Mouse (Mus musculus) hindbrain, embryonic 12.5 days (tissue): Measurements from ENCODE around the gene Usp30. TPM values are rescaled to one million over a fixed set of nuclear protein-coding genes. Genes with fewer than 3 reads are reported as not detected.
A peak's percentile ranks its signal among the peaks of the same experiment; 100 is the strongest.

Experiments
- ATAC-seq: fragments of 200-750 bp; cut with Nextera tagmentation; 2 replicates; pipeline ENCODE4 v1.8.0; 2017; ENCODE audit warnings: moderate TSS enrichment; ENCODE audit not compliant: low FRiP score
- H3K27ac ChIP-seq: fragments of 300-500 bp; sonication (generic); 2 replicates; pipeline ENCODE4 v1.5.1; 2016; ENCODE audit warnings: mild to moderate bottlenecking
- H3K27me3 ChIP-seq: fragments of 300-500 bp; sonication (generic); 2 replicates; pipeline ENCODE4 v1.6.1; 2016; ENCODE audit warnings: mild to moderate bottlenecking
- H3K36me3 ChIP-seq: fragments of 300-500 bp; sonication (generic); 2 replicates; pipeline ENCODE4 v1.6.1; 2016; ENCODE audit warnings: mild to moderate bottlenecking
- H3K4me1 ChIP-seq: fragments of 300-500 bp; sonication (generic); 2 replicates; pipeline ENCODE4 v1.6.1; 2016
- H3K4me2 ChIP-seq: fragments of 300-500 bp; sonication (generic); replicated peaks from 2 replicates; pipeline ENCODE4 v1.6.1; 2016; ENCODE audit warnings: mild to moderate bottlenecking
- H3K4me3 ChIP-seq: fragments of 300-500 bp; sonication (generic); 2 replicates; pipeline ENCODE4 v1.5.1; 2016; ENCODE audit warnings: mild to moderate bottlenecking
- H3K9ac ChIP-seq: fragments of 300-500 bp; sonication (generic); 2 replicates; pipeline ENCODE4 v1.6.1; 2016; ENCODE audit warnings: mild to moderate bottlenecking, moderate library complexity
- H3K9me3 ChIP-seq: fragments of 300-500 bp; sonication (generic); replicated peaks from 2 replicates; pipeline ENCODE4 v1.6.1; 2016; ENCODE audit warnings: mild to moderate bottlenecking
- WGBS: fragments of 180-500 bp; shearing (Covaris S2); methylation state at CpG from one replicate; pipeline ENCODE4 v1.1.7; 2016; 5-methylcytosine and 5-hydroxymethylcytosine counted together
- polyA plus RNA-seq: library from polyadenylated mRNA; unstranded; fragments of >200 nt; fragmentation: Nextera tagmentation; extraction: Ambion mirVana; gene quantifications from 2 replicates; pipeline ENCODE4 v1.2.1, GENCODE M21; 2016

Usp30 gene
- polyA plus RNA-seq, 1 experiment from 2014 or later, result 17.5 TPM

- peak overlapping the region; percentile 77 for H3K4me3 ChIP-seq
- no peaks in the 10 kb centered on the region for H3K9me3 ChIP-seq
- H3K4me1 ChIP-seq, result peaks cover 19% of the 10 kb centered on the region
- peak overlapping the region; percentile 62 for H3K9ac ChIP-seq
- peak overlapping the region; percentile 97 for H3K4me2 ChIP-seq
- H3K27ac ChIP-seq, result peak overlapping the region; percentile 35; the same call in 1 of the 2 replicates
- no peaks in the 10 kb centered on the region for H3K27me3 ChIP-seq
- H3K36me3 ChIP-seq, result 0 out of 2 replicates have a peak, but pooled peaks cover 2% of the 10 kb centered on the region
- ATAC-seq, result peak; percentile 99
- under 1% methylated on average over 87 of the region's 87 CpGs for WGBS
Observed at GRCm38 (mm10) chr5:114130698-114131520, 65.6 kb downstream of the Usp30 start.

GRCm38 (mm10) chr5:114131521-114131840, 66.2 kb downstream of the Usp30 start:
- ATAC-seq, result no peak
- H3K4me1 ChIP-seq, result peaks cover 19% of the 10 kb centered on the region
- H3K36me3 ChIP-seq, result 0 out of 2 replicates have a peak, but pooled peaks cover 2% of the 10 kb centered on the region
- no peaks in the 10 kb centered on the region for H3K9me3 ChIP-seq
- no peaks in the 10 kb centered on the region for H3K27me3 ChIP-seq
- H3K9ac ChIP-seq, result peak overlapping the region; percentile 62
- peak overlapping the region; percentile 97 for H3K4me2 ChIP-seq
- H3K27ac ChIP-seq, result peak overlapping the region; percentile 35; the same call in 1 of the 2 replicates
- H3K4me3 ChIP-seq, result peak overlapping the region; percentile 77
- WGBS, result under 1% methylated on average over 15 of the region's 15 CpGs

- ATAC-seq, result no peak
- Histone ChIP-seq H3K4me3 (no peak overlapping the region), H3K9me3 (no peaks in the 10 kb centered on the region), H3K36me3 (0 out of 2 replicates have a peak, but pooled peaks cover 2% of the 10 kb centered on the region), H3K9ac (0 out of 2 replicates have a peak overlapping the region, but pooled peaks have one; percentile 4), H3K27me3 (no peaks in the 10 kb centered on the region), H3K27ac (no peak overlapping the region), H3K4me1 (peaks cover 18% of the 10 kb centered on the region), H3K4me2 (no peak overlapping the region)
- 76% methylated on average over 6 of the region's 6 CpGs for WGBS
Observed at GRCm38 (mm10) chr5:114132841-114133240, 67.6 kb downstream of the Usp30 start.

DNA sequence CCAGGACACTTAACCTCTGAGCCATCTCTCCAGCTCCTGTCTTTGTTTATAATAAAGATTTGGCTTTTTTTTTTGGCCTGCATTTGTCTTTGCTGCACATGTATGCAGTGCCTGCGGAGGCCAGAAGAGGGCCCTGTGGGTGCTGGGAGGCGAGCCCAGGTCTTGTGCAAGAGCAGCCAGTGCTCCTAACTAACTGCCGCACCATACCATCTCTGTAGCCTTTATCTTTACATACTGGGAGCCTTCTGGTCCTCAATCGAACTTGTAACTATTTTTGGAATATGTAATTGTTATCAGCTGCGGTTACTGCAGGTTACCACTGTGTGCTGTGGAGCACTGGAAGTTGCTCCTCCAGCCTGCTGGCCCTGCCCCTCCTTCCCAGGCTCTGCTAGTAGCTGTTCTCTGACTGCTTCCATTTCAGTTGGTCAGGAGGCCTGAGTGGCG, 68.9 kb downstream of the Usp30 start:
- H3K4me3 ChIP-seq, result no peak overlapping the region
- H3K9me3 ChIP-seq, result no peaks in the 10 kb centered on the region
- H3K27ac ChIP-seq, result no peak overlapping the region
- H3K27me3 ChIP-seq, result no peaks in the 10 kb centered on the region
- H3K36me3 ChIP-seq, result 0 out of 2 replicates have a peak, but pooled peaks cover 2% of the 10 kb centered on the region
- no peak overlapping the region for H3K9ac ChIP-seq
- H3K4me1 ChIP-seq, result peaks cover 30% of the 10 kb centered on the region
- 67% methylated on average over 6 of the region's 6 CpGs for WGBS
- no peak overlapping the region for H3K4me2 ChIP-seq
- ATAC-seq, result no peak

GRCm38 (mm10) chr5:114135516-114135915, 70.3 kb downstream of the Usp30 start:
- Histone ChIP-seq H3K9me3 (no peaks in the 10 kb centered on the region), H3K4me2 (no peak overlapping the region), H3K4me3 (no peak overlapping the region), H3K36me3 (0 out of 2 replicates have a peak, but pooled peaks cover 2% of the 10 kb centered on the region), H3K27me3 (no peaks in the 10 kb centered on the region), H3K9ac (no peak overlapping the region), H3K4me1 (peaks cover 38% of the 10 kb centered on the region), H3K27ac (no peak overlapping the region)
- no peak for ATAC-seq
- WGBS, result 92% methylated on average over 10 of the region's 10 CpGs

DNA sequence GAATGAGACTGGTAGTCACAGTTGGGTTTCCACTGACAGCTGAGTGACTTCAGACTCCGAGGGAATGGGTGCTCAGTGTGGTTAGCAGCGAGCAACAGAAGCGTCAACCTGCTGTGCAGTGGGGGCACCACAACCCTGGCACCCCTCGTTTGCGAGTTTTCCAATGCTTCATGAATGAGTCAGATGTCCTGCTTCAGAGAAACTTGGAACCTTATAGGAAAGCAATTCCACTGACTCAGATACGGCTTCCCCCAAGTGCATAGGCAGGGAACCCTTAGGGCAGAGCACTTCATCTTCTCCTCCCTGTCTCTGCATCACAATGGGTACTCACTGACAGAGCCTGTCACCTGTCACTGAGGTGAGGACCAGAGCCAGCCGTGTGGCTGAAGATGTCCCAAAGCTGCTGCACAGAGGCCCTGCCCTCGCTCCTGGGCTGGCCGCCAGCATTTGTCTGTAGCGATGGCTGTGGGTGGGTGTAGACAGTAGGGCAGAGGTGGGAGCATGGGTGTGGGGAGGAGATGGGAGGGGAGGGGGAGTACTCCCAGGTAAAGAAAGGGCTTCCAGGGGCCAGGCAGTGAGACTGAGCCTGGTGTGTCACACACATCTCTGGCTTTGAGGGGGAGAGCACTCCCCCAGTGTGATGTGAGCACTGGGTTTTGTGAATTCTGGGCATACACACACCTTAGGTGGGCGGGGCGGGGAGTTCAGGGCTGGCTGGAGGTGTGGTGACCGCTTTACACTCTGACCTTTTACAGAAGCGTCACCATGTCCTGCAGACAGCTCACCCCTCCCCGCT, 72.4 kb downstream of the Usp30 start:
- 0 out of 2 replicates have a peak, but pooled peaks cover 2% of the 10 kb centered on the region for H3K36me3 ChIP-seq
- H3K9ac ChIP-seq, result no peak overlapping the region
- H3K9me3 ChIP-seq, result no peaks in the 10 kb centered on the region
- H3K4me1 ChIP-seq, result peaks cover 23% of the 10 kb centered on the region
- H3K4me3 ChIP-seq, result no peak overlapping the region
- no peak overlapping the region for H3K27ac ChIP-seq
- ATAC-seq, result 0 out of 2 replicates have a peak, but pooled peaks have one; percentile 37
- no peak overlapping the region for H3K4me2 ChIP-seq
- WGBS, result 87% methylated on average over 15 of the region's 15 CpGs
- no peaks in the 10 kb centered on the region for H3K27me3 ChIP-seq

GRCm38 (mm10) chr5:114138277-114139164, 73.3 kb downstream of the Usp30 start:
- Histone ChIP-seq H3K4me1 (peaks cover 22% of the 10 kb centered on the region), H3K27ac (peak overlapping the region; percentile 83), H3K4me3 (no peak overlapping the region), H3K36me3 (0 out of 2 replicates have a peak, but pooled peaks cover 2% of the 10 kb centered on the region), H3K4me2 (peak overlapping the region; percentile 19), H3K27me3 (no peaks in the 10 kb centered on the region), H3K9me3 (no peaks in the 10 kb centered on the region), H3K9ac (no peak overlapping the region)
- WGBS, result 71% methylated on average over 21 of the region's 21 CpGs
- peak; percentile 41; the same call in 1 of the 2 replicates for ATAC-seq

DNA sequence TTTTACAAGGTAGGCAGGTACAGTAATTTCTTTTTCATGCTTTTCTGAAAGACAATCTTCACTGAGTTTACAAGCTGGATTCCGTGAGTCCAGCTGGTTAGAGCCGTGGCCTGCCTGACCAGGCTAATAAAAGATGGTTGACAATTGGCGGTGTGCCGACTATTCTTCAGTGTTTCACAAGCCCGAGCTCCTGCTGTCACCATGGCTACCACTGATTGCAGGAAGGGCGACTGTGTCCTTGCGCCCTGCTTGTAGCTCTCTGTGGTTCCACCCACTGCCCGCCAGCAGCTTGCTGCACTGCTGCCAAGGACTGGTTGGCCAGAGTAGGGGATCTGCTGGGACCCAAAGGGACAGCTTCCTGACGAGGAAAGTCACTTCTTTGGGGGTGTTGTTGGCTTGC, 73.9 kb downstream of the Usp30 start:
- Histone ChIP-seq H3K36me3 (0 out of 2 replicates have a peak, but pooled peaks cover 2% of the 10 kb centered on the region), H3K4me2 (peak overlapping the region; percentile 19), H3K27ac (peak overlapping the region; percentile 83), H3K4me1 (peaks cover 22% of the 10 kb centered on the region), H3K27me3 (no peaks in the 10 kb centered on the region), H3K9me3 (no peaks in the 10 kb centered on the region), H3K4me3 (no peak overlapping the region), H3K9ac (no peak overlapping the region)
- peak; percentile 87 for ATAC-seq
- WGBS, result 34% methylated on average over 9 of the region's 9 CpGs

GRCm38 (mm10) chr5:114146028-114146888, 81.0 kb downstream of the Usp30 start, which contains the start of gene Acacb:
TSS of gene Acacb (plus strand) at chr5:114146535.
- no peak within 1 kb of the TSS for H3K4me3 ChIP-seq
- no peaks in the 10 kb centered on the region for H3K36me3 ChIP-seq
- peaks cover 5% of the 10 kb centered on the region for H3K4me1 ChIP-seq
- no peaks in the 10 kb centered on the region for H3K27me3 ChIP-seq
- no peak within 1 kb of the TSS for H3K9ac ChIP-seq
- H3K9me3 ChIP-seq, result 0 out of 2 replicates have a peak, but pooled peaks cover 3% of the 10 kb centered on the region
- H3K27ac ChIP-seq, result peak within 1 kb of the TSS; percentile 35; the same call in 1 of the 2 replicates
- WGBS, result 43% methylated on average over 19 of the region's 19 CpGs
- no peak within 1 kb of the TSS for H3K4me2 ChIP-seq
- no peak for ATAC-seq

GRCm38 (mm10) chr5:114147043-114147972, 82.0 kb downstream of the Usp30 start:
- Histone ChIP-seq H3K4me3 (no peak overlapping the region), H3K27ac (no peak overlapping the region), H3K9me3 (0 out of 2 replicates have a peak, but pooled peaks cover 3% of the 10 kb centered on the region), H3K36me3 (no peaks in the 10 kb centered on the region), H3K4me2 (no peak overlapping the region), H3K9ac (no peak overlapping the region), H3K4me1 (peaks cover 5% of the 10 kb centered on the region), H3K27me3 (no peaks in the 10 kb centered on the region)
- no peak for ATAC-seq
- 89% methylated on average over 14 of the region's 14 CpGs for WGBS
